Mouse (Mus musculus): Measurements from ENCODE around the gene Zfp358.

DNA sequence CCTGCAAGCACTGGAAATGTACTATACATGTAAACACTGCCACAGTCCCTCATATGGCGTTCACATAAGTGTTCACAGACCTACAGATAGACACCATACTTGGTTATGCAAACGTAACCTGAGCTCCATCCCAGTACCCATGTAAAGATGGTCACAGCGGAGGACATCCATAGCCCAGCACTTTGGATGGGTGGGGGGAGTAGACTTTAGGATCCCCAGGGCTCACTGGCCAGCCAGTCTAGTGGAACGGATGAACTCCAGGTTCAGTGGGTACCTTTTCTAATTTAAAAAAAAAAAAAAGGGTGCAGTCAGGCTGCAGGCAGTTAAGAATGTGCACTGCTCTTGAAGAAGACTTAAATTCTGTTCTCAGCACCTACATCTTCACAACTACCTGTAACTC, 47.1 kb downstream of the Zfp358 start:
- no peak for TF ChIP-seq EP300 (IDR thresholded peaks at IDR 0.05; ENCODE audit: insufficient read depth, low read depth, low read length)
- TF ChIP-seq CTCF (IDR thresholded peaks at IDR 0.05; ENCODE audit: low read depth, low read length) = no peak
